Mouse (Mus musculus): Measurements from ENCODE around the gene Hoxc8. TPM values are rescaled to one million over a fixed set of nuclear protein-coding genes. Genes with fewer than 3 reads are reported as not detected.

Hoxc8 gene
- polyA plus RNA-seq, 1 experiment from 2014 or later = not detected

GRCm38 (mm10) chr15:103032646-103033575, 42.5 kb downstream of the Hoxc8 start:
- no peak overlapping the region for H3K4me2 ChIP-seq (ENCODE audit: low read depth, low read length)

GRCm38 (mm10) chr15:103034043-103034806, 43.8 kb downstream of the Hoxc8 start:
- Histone ChIP-seq H3K9ac (ENCODE audit: low read length) (no peak overlapping the region), H3K4me2 (ENCODE audit: low read depth, low read length) (peak overlapping the region; percentile 44), H3K9me3 (replicated peaks; ENCODE audit: control insufficient read depth, low read length) (no peaks in the 10 kb centered on the region), H3K27ac (ENCODE audit: low read length) (no peak overlapping the region), H3K4me1 (ENCODE audit: control insufficient read depth, insufficient read depth, low read length) (no peaks in the 10 kb centered on the region), H3K4me3 (ENCODE audit: low read length) (peak overlapping the region; percentile 25), H3K36me3 (ENCODE audit: control insufficient read depth, insufficient read depth) (no peaks in the 10 kb centered on the region), H3K27me3 (ENCODE audit: control insufficient read depth, insufficient read depth, low read length) (peaks cover 89% of the 10 kb centered on the region)
- 2% methylated on average over 24 of the region's 24 CpGs for WGBS
- no peak for ATAC-seq (replicated peaks; ENCODE audit: extremely low read depth, insufficient read depth, low FRiP score)

More at GRCm38 (mm10) chr15:103032646-103033575, 42.5 kb downstream of the Hoxc8 start:
- no peaks in the 10 kb centered on the region for H3K36me3 ChIP-seq (ENCODE audit: control insufficient read depth, insufficient read depth)
- H3K9me3 ChIP-seq (replicated peaks; ENCODE audit: control insufficient read depth, low read length) = no peaks in the 10 kb centered on the region
- H3K27ac ChIP-seq (ENCODE audit: low read length) = no peak overlapping the region
- ATAC-seq (replicated peaks; ENCODE audit: extremely low read depth, insufficient read depth, low FRiP score) = no peak
- no peak overlapping the region for H3K4me3 ChIP-seq (ENCODE audit: low read length)
- WGBS = 3% methylated on average over 26 of the region's 26 CpGs
- H3K9ac ChIP-seq (ENCODE audit: low read length) = no peak overlapping the region
- H3K27me3 ChIP-seq (ENCODE audit: control insufficient read depth, insufficient read depth, low read length) = peaks cover 90% of the 10 kb centered on the region
- no peaks in the 10 kb centered on the region for H3K4me1 ChIP-seq (ENCODE audit: control insufficient read depth, insufficient read depth, low read length)

- ATAC-seq (replicated peaks; ENCODE audit: extremely low read depth, insufficient read depth, low FRiP score) = no peak
- H3K4me1 ChIP-seq (ENCODE audit: control insufficient read depth, insufficient read depth, low read length) = no peaks in the 10 kb centered on the region
- peak overlapping the region; percentile 44 for H3K4me2 ChIP-seq (ENCODE audit: low read depth, low read length)
- H3K4me3 ChIP-seq (ENCODE audit: low read length) = peak overlapping the region; percentile 25
- WGBS = under 1% methylated on average over 34 of the region's 34 CpGs
- no peaks in the 10 kb centered on the region for H3K9me3 ChIP-seq (replicated peaks; ENCODE audit: control insufficient read depth, low read length)
- no peak overlapping the region for H3K27ac ChIP-seq (ENCODE audit: low read length)
- H3K9ac ChIP-seq (ENCODE audit: low read length) = no peak overlapping the region
- H3K27me3 ChIP-seq (ENCODE audit: control insufficient read depth, insufficient read depth, low read length) = peaks cover 94% of the 10 kb centered on the region
- no peaks in the 10 kb centered on the region for H3K36me3 ChIP-seq (ENCODE audit: control insufficient read depth, insufficient read depth)
Measured at GRCm38 (mm10) chr15:103034807-103035547, 44.6 kb downstream of the Hoxc8 start.

- no peaks in the 10 kb centered on the region for H3K9me3 ChIP-seq (replicated peaks; ENCODE audit: control insufficient read depth, low read length)
- H3K4me3 ChIP-seq (ENCODE audit: low read length) = no peak overlapping the region
- no peak for ATAC-seq (replicated peaks; ENCODE audit: extremely low read depth, insufficient read depth, low FRiP score)
- peaks cover 93% of the 10 kb centered on the region for H3K27me3 ChIP-seq (ENCODE audit: control insufficient read depth, insufficient read depth, low read length)
- H3K36me3 ChIP-seq (ENCODE audit: control insufficient read depth, insufficient read depth) = no peaks in the 10 kb centered on the region
- H3K27ac ChIP-seq (ENCODE audit: low read length) = no peak overlapping the region
- H3K4me1 ChIP-seq (ENCODE audit: control insufficient read depth, insufficient read depth, low read length) = no peaks in the 10 kb centered on the region
- no peak overlapping the region for H3K4me2 ChIP-seq (ENCODE audit: low read depth, low read length)
- 2% methylated on average over 14 of the region's 14 CpGs for WGBS
- no peak overlapping the region for H3K9ac ChIP-seq (ENCODE audit: low read length)
Measured at GRCm38 (mm10) chr15:103035548-103035881, 45.1 kb downstream of the Hoxc8 start.

GRCm38 (mm10) chr15:103037579-103037978, 47.2 kb downstream of the Hoxc8 start:
- Histone ChIP-seq H3K9me3 (replicated peaks; ENCODE audit: control insufficient read depth, low read length) (no peaks in the 10 kb centered on the region), H3K27me3 (ENCODE audit: control insufficient read depth, insufficient read depth, low read length) (peaks cover 97% of the 10 kb centered on the region), H3K36me3 (ENCODE audit: control insufficient read depth, insufficient read depth) (no peaks in the 10 kb centered on the region), H3K4me1 (ENCODE audit: control insufficient read depth, insufficient read depth, low read length) (no peaks in the 10 kb centered on the region), H3K9ac (ENCODE audit: low read length) (no peak overlapping the region), H3K4me3 (ENCODE audit: low read length) (no peak overlapping the region), H3K4me2 (ENCODE audit: low read depth, low read length) (no peak overlapping the region), H3K27ac (ENCODE audit: low read length) (no peak overlapping the region)
- 23% methylated on average over 1 of the region's 1 CpGs for WGBS
- no peak for ATAC-seq (replicated peaks; ENCODE audit: extremely low read depth, insufficient read depth, low FRiP score)

GRCm38 (mm10) chr15:103038701-103039480, 48.5 kb downstream of the Hoxc8 start:
- 24% methylated on average over 10 of the region's 10 CpGs for WGBS
- ATAC-seq (replicated peaks; ENCODE audit: extremely low read depth, insufficient read depth, low FRiP score) = no peak
- peaks cover 98% of the 10 kb centered on the region for H3K27me3 ChIP-seq (ENCODE audit: control insufficient read depth, insufficient read depth, low read length)
- no peaks in the 10 kb centered on the region for H3K9me3 ChIP-seq (replicated peaks; ENCODE audit: control insufficient read depth, low read length)
- no peaks in the 10 kb centered on the region for H3K36me3 ChIP-seq (ENCODE audit: control insufficient read depth, insufficient read depth)
- no peak overlapping the region for H3K9ac ChIP-seq (ENCODE audit: low read length)
- no peak overlapping the region for H3K4me2 ChIP-seq (ENCODE audit: low read depth, low read length)
- no peak overlapping the region for H3K4me3 ChIP-seq (ENCODE audit: low read length)
- H3K27ac ChIP-seq (ENCODE audit: low read length) = no peak overlapping the region
- no peaks in the 10 kb centered on the region for H3K4me1 ChIP-seq (ENCODE audit: control insufficient read depth, insufficient read depth, low read length)

- peaks cover 98% of the 10 kb centered on the region for H3K27me3 ChIP-seq (ENCODE audit: control insufficient read depth, insufficient read depth, low read length)
- H3K27ac ChIP-seq (ENCODE audit: low read length) = no peak overlapping the region
- ATAC-seq (replicated peaks; ENCODE audit: extremely low read depth, insufficient read depth, low FRiP score) = no peak
- WGBS = 21% methylated on average over 3 of the region's 3 CpGs
- no peak overlapping the region for H3K4me3 ChIP-seq (ENCODE audit: low read length)
- no peak overlapping the region for H3K4me2 ChIP-seq (ENCODE audit: low read depth, low read length)
- H3K36me3 ChIP-seq (ENCODE audit: control insufficient read depth, insufficient read depth) = no peaks in the 10 kb centered on the region
- no peaks in the 10 kb centered on the region for H3K9me3 ChIP-seq (replicated peaks; ENCODE audit: control insufficient read depth, low read length)
- H3K4me1 ChIP-seq (ENCODE audit: control insufficient read depth, insufficient read depth, low read length) = no peaks in the 10 kb centered on the region
- no peak overlapping the region for H3K9ac ChIP-seq (ENCODE audit: low read length)
Measured at GRCm38 (mm10) chr15:103039609-103040008, 49.2 kb downstream of the Hoxc8 start.

- Histone ChIP-seq H3K4me1 (ENCODE audit: control insufficient read depth, insufficient read depth, low read length) (no peaks in the 10 kb centered on the region), H3K9ac (ENCODE audit: low read length) (no peak overlapping the region), H3K36me3 (ENCODE audit: control insufficient read depth, insufficient read depth) (no peaks in the 10 kb centered on the region), H3K4me3 (ENCODE audit: low read length) (no peak overlapping the region), H3K27ac (ENCODE audit: low read length) (no peak overlapping the region), H3K4me2 (ENCODE audit: low read depth, low read length) (no peak overlapping the region), H3K27me3 (ENCODE audit: control insufficient read depth, insufficient read depth, low read length) (peaks cover 96% of the 10 kb centered on the region), H3K9me3 (replicated peaks; ENCODE audit: control insufficient read depth, low read length) (no peaks in the 10 kb centered on the region)
- no peak for ATAC-seq (replicated peaks; ENCODE audit: extremely low read depth, insufficient read depth, low FRiP score)
- 14% methylated on average over 12 of the region's 12 CpGs for WGBS
Measured at GRCm38 (mm10) chr15:103040601-103041000, 50.2 kb downstream of the Hoxc8 start.

Data from heart, embryonic 16.5 days (tissue).